Mouse (Mus musculus): ENCODE data around the gene Gphn.

The Gphn gene

DNA sequence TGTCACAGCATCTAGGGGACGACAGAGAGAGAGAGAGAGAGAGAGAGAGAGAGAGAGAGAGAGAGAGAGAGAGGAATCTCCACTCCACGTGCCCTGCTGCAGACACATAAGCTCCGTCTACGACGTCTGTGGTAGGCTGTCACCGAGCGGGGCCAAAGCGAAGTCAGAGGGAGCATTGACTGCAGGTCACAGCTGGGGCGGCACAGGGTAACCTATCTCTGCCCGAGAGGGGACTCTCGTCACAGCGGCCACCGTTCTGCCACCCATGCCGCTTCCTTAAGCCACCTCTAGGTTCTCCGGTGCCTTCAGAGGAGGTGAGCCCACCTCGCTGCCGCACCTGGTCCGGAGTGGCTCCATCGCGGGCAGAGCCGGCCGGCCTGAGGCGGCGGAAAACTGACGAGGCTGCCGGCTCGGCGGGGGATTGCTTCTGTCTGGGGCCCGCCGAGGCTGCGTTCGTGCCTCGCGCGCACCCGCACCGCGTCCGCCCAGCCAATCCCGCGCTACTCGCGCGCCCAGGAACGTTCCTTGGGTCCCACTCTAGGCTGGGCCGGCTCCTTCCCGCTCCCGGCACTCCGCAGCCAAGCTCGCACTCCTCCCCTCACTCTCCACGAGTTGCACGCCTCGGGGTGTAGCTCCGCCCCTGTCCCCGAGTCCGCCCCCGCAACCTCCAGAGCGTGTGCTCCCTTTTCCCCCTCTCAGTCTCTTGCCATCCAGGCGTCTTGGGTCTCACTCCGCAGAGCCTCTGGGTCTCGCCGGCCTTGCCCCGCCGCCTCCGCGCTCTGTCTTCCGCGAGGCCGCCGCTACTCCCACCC lies at the start of gene Gphn:
Gene Gphn, plus strand, starts transcription at position 673 of the 812 bp plus-strand sequence.
- DNase-seq (ENCODE audit: low spot score in 2 of 2) = peak; percentile 71 to 82

DNA sequence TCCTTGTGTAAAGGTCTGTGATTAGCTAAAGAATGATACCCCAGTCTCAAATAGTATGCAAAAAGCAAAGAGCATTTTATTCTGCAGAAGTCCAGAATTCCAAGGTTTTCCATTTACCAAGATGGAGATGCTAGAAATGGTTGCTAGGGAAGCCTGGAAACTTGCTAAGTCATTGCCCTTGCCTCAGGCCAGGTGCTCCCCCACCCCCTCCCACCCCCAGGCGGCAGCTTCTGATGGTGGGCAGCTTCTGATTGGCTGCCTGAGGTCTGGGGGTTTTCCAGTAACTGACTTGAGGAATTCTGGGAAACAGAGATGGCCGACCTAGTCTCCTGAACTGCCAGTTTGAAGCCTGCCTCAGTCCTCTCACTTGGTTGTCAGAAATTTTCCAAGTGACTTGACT lies 44.7 kb upstream of the Gphn start:
- no peak for DNase-seq (ENCODE audit: low spot score in 2 of 2)

DNA sequence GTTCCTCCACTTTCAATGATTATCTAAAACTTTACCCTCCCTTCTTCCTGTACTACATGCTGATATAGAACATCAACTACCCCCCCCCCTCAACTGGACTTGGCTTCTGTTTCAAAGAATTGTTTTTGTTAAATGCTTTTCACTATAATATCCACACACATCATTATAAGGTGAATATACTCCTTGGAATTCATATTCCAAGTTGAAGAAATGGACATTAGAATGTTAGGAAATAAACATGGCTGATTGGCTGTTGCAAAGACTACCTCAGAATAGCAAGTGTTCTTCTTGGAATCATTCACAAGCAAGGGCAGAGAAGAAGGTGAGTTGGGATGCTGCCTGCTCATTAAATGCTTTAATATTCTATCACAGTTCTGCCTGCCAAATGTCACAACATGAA lies 32.2 kb upstream of the Gphn start, which contains the start of gene Gm6657:
Gene Gm6657, plus strand, starts transcription at position 301 of the 400 bp plus-strand sequence.
- DNase-seq (ENCODE audit: low spot score in 2 of 2) = no peak

DNA sequence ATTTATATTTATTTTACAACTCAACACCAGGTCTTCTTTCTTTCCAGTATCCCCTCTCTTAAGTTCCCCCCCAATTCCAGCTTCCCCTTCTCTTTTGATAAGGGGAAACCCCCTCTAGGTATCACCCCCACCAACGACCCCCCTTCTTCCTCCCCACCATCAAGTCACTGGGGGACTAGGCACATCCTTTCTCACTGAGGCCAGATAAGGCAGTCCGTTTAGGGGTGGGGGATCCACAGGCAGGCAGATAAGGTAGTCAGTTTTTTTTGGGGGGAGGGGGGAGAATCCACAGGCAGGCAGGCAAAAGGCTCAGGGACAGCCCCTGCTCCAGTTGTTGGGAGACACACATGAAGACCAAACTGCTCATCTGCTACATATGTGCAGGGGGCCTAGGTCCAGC lies 30.8 kb upstream of the Gphn start:
- DNase-seq (ENCODE audit: low spot score in 2 of 2) = no peak

DNA sequence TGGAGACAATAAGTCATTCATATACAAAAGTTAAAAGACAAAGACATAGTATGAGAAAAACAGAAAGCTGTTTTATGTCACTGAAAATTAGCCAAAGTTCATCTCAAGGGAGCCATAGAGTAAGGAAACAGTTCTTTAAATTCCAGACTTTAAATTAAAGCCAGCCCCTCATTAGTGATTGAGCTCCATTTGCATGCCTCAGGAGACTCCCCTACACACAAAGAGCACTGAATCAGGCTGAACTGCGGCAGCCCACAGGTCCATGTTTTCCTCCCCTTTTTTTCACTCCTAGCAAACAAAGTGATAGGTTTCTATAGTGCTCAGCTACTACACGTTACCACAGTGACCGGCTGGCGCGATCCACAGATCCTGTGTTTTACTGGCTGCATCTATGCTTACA lies 22.5 kb upstream of the Gphn start:
- no peak for DNase-seq (ENCODE audit: low spot score in 2 of 2)

DNA sequence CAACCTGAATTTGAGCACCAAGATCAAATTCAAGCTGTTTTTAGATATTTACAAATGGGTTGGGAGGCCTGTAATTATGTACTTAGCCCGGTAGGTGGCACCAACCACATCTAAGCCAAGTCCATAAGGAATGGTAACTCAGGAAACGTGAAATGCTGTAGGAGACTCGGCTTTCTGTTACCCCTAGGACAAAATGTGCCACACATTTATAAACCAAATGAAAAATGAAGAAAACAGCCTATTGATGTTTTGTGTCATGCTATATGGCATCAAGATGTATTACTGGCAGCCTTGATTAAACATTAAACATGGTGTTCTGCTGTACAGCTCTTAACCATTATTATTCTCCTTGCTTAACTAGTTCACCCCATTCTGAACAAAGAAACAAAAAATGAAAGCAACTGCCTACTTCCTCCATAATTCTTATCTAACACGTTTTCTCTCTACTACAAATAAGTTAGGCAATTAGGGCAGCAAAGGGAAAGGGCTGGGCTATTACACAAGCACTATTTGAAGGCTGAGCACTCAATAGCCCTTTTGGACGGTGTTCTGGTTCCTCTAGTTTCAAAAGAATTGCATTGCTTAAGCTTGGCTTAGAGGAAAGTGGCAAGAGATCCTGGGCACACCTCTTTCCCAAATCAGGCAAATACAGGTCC lies 20.1 kb upstream of the Gphn start:
- DNase-seq (ENCODE audit: low spot score in 2 of 2) = peak; percentile 23 to 48

DNA sequence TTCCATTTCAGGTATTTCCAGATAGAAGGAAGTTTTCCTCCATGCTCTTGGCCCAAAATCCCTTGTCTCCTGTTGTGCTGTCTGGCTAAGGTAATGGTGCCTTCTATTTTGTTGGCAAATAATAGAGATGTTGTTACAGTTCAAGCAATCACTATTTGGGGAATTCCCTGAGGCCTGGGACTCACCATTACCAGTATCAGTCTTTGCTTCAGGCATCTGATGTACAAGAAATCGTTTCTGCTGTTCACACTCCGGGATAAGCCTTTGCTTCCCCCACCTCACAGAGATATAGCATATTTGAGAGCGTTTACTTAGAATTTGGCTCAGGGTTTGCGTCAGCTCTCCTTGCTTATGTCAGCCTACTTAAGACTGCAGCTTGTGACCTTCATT lies 19.6 kb upstream of the Gphn start:
- DNase-seq (ENCODE audit: low spot score in 2 of 2) = no peak

DNA sequence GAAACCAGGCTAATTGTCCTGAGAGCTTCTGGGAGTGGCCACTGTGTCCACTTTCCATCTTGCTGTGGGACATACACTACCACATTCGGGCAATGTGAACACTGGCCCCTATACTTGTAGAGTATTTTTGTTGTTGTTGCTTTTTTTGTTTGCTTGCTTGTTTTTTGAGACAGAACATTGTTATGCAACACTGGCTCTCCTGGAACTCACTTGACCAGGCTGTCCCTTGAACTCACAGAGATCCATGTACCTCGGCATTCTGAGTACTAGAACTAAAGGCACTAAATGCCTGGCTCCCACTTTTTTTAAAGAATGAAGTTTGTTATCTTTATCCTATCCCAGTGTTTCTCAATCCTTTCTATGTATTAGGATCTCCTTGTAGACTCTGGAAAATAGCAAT lies 16.3 kb upstream of the Gphn start:
- DNase-seq (ENCODE audit: low spot score in 2 of 2) = no peak

DNA sequence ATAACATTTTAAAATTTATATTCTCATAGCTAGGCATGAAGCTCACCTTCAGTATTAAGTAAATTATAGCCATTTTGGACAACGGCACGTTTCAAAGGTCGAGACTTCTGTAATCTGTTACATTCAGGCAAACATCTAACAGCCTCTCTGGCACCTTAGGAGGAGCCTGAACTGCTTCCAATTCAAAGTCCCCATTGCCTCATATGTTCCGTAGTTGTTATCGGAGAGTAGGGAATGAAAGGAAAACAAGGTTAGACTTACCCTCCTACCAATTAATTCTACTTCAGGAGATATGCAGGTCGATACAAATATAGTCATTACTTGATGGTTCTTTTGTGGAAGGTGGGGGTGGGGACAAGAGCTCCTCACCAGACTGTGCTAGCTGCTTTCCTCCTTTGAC lies 10.7 kb upstream of the Gphn start:
- DNase-seq (ENCODE audit: low spot score in 2 of 2) = no peak

DNA sequence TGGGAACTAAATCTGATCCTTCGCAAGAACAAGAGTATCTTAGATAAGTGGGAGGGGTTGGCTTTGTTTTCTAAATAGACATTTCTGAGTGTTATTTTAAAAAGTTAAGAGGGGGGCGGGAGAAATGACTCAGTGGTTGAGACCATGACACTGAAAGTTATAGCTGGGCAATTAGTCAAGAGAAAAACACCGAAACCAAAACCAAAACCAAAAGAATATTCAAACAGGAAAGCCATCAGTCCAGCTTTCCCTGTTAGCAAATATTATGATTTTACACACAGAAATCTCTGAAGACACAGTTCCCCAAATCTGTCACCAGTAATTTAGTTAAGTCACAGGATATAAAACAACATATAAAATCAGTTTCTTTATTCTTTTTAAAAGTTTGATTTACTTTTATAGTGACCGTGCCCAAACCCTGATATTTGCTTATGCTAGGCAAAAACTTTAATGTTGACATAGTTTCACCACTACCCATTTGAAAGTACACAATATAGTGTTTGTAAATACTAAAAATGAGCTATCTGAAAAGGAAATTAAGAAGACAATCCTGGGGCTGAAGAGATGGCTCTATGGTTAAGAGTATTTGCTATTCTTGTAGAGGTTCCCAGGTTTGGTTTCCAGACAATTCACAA lies 6.9 kb upstream of the Gphn start:
- peak; percentile 7 to 19 for DNase-seq (ENCODE audit: low spot score in 2 of 2)

DNA sequence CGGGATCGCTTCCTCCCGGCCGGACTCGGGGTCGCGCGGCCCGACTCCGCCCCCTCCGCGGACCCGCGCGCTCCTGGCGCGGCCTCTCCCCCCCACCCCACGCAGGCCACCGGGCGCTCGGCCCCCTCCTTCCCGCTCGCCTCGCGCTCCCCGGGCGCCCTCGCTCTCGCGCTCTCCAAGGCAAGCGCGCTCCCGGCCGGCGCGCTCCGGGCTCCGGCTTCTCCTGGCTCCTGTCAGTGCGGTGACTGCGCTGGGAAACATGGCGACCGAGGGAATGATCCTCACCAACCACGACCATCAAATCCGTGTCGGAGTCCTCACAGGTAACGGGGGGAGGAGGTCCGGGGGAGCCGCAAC lies 318 bp downstream of the Gphn start:
- DNase-seq (ENCODE audit: low spot score in 2 of 2) = no peak

DNA sequence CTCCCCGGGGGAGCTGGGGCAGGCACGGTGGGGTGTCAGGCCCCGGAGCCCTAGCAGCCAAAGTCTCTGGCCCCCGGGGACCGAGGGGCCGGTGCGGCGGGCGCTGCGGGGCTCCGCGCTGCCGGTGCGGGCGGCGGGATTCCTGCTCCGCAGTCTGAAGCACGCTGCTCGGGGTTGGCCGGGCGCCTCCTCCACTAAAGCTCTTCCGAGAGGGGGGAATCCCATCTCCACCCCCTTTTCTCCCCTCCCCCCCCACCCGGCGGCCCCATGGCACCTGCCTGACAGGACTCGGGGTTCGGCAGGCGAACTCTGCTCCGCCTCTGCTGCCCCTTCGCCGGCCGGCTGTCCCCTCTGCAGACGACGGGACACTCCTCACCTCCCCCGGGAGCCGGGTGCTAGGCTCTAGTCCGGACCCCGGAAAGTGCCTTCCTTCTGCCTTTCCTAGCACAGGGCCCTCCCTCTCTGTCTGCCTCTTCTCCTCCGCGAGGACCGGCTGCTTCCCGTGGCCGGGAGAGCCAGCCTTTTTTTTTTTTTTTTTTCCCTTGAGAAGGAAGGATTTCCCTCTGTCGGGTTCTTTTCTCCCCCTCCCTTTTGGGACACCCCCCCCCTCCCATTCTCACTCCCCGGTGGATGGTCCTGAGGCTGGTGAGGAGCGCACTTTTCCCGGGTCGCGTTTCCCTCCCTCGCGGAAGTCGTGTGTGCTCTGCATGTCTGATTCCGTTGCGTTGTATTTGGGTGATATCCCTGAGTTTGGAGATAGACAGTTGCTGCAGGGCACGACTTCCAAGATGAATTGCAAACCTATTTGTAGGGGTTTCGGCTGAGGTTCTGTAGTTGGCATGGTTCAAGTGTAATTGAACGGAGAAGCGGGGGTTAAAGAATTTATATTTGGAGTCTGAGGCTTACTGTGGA lies 1.1 kb downstream of the Gphn start:
- DNase-seq (ENCODE audit: low spot score in 2 of 2) = peak; percentile 2 to 21

DNA sequence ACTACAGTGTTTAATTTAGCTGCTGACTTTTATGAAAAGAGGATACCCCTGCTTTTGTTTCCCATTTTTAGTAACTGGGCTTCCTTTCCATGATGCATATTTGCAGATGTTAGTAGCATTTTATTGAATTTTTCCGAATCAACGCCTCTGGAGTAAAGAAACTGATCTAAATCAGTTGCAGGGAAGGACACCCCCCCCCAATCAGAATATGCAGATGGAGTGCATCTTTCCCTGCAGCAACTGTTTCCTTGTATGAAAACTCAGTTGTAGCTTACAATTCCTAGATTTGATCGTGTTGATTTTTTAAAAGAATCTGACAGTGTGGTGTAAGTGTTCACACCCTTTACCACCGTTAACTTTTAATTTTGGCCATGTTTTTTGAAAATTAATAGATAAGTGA lies 2.0 kb downstream of the Gphn start:
- DNase-seq (ENCODE audit: low spot score in 2 of 2) = no peak

DNA sequence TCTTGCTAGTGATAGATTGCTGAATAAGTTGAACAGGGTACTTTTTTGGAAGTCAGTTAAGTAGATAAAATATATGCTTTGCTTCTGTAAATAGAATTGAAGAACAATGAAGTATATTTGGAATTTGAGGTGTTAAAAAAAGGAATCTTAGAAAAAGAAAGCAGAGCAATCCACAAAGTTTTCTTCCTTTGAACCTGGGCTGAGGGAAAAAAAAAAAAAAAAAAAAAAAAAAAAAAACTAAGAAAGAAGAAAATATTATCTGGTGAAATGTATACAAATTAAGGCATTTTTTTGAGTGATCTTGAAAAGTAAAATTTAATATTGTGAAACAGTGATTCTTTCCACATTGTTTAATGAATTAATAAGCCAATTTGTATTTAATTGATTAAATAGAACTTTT lies 6.4 kb downstream of the Gphn start:
- DNase-seq (ENCODE audit: low spot score in 2 of 2) = no peak

DNA sequence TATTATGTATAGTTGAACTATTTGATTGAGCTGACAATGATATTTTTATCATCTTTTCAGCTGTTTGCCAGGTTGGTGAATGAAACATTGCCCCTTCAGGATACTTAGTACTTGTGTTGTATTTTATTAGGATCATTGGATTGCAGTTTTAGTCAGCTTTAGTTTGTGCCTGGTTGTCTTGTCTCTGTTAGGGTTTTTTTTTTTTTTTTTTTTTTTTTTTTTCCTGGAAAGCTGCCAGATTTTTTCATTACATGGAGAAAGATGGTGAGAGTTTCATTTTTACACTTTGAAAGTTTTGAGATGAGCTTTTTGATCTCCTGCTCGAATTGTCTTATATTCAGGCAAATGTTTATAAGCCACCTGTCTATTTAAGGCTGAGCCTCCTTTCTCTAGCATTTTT lies 22.2 kb downstream of the Gphn start:
- no peak for DNase-seq (ENCODE audit: low spot score in 2 of 2)

DNA sequence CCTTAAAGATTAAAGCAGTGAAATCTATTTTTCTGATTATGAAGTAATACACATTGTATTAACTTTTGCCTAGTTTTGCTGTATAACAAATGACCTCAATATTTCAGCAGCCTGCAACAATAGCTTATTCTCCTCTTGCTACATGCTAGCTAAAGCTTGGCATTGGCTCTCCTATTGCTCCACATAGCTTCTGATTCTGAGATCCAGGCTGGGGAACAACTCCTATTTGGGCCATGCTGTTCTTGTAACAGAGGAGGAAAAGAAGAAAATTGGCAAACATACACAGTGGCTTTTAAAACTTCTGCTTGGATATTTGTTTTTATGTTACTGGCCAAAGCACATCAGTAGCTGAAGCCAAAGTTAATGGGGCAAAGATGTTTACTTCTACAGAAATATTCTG lies 23.0 kb downstream of the Gphn start:
- DNase-seq (ENCODE audit: low spot score in 2 of 2) = no peak

DNA sequence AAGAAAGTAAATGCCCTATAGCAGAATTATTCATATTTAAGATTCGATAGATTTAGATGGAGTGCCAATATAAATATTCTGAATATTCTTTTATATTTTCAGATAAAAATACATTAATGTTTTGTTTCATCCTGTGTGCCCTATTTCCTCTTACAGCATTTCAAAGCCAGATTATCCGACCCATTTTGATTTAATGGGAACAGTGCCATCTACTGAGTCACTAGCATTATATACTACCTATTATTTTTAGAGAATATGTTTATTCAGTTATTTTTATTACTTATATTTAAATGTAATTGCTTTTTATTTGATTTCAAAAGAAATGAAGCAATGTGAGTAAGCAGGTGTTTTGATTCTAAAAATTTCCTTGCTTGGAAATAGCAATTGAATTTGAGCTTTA lies 51.2 kb downstream of the Gphn start:
- DNase-seq (ENCODE audit: low spot score in 2 of 2) = no peak

DNA sequence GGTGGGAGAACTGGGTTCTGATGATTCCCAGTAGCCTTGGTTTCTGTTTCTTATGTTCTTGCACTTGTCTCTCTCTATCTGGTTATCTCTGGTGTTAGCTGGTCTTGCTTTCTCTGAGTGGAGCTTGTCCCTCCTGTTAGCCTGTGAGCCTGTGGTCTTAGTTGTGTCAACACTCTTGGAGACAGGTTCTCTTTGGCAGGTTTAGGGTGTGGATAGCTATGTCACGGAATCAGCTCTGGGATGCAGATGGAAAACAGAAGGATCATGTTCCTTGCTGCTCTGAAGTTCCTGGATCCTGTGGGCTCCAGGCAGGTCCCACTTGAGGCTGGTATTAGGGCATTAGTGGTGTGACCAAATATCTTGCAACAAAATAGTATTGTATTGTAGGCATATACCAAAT lies 64.2 kb downstream of the Gphn start:
- DNase-seq (ENCODE audit: low spot score in 2 of 2) = no peak

DNA sequence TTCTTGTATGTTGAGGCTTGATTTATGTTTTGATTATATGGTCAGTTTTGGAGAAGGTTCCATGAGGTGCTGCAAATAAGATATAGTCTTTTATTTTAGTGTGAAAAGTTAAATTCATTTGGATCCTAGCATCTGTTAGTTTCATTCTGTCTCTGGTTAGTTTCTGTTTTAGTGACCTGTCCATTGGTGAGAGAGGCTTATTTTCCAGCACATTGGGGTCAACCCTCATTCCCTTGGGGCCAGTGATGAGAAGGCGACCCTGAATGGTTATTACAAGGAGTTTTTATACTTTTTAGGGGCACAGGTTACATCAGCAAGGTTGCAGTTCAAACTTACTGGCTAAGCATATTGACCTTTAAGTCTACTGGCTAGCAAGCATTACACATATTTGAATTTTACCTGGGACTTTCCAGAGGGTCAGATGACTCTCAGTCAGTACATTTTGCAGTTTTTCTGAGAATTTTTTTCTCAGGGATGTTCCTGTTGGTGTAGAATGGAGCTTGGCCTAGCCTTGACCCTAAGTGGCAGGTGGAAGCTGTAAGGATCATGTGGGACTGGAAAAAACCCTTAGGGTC lies 72.7 kb downstream of the Gphn start:
- DNase-seq (ENCODE audit: low spot score in 2 of 2) = peak; percentile 3 to 4

DNA sequence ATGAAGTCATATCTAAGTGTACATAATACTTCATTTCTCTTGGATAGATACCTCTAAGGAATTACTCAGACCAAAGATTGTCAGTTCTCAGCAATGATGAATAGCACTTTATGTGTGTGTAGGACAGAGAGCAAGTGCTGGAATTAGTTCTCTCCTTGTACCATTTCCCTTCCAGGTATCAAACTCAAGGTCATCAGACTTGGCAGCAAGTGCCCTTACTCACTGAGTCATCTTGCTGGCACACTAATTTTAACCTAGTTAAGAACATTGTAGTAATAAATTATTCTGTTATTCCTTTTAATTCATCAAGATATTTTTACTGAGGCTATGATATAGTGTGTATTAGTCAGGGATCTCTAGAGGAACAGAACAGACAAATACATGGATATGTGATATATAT lies 88.9 kb downstream of the Gphn start:
- DNase-seq (ENCODE audit: low spot score in 2 of 2) = no peak

DNA sequence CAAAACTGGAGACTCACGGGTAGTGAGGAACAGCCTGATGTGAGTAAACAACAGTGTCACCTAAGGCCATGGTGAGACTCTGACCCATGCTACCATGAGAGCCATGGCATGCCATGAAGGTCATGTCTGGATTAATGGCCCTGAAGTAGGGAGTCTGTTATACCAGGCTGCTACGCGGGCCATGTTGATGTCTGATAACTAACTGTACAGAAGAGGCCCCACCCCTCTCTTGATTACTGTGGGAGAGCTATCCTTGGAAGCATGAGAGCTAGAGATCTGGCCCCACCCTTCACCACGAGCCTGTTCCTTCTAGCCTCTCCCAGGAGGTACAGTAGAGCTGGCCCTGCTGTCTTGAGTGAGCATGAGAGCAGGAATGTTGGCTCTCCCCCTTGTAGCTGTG lies 101.8 kb downstream of the Gphn start:
- no peak for DNase-seq (ENCODE audit: low spot score in 2 of 2)

DNA sequence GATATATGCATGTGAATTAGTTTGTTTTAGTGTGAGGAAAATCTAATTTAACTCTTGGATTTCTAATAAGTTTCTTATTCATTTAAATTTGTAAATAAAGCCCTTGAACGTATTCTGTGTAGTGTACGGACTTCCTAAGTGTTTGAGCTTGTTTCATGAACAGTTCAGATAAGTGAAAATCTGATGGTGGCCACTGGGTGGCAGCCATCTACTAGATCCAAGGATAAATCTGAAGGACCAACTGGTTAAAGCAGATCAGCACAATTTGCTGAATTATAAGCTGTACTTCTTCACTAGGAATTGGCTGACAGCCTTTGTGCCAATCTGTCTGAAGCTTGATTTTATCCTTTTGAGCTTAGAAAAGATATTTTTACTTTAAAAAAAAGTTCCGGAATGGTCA lies 105.9 kb downstream of the Gphn start:
- no peak for DNase-seq (ENCODE audit: low spot score in 2 of 2)
